Mouse (Mus musculus): ENCODE data around the gene Kcnh4.

DNA sequence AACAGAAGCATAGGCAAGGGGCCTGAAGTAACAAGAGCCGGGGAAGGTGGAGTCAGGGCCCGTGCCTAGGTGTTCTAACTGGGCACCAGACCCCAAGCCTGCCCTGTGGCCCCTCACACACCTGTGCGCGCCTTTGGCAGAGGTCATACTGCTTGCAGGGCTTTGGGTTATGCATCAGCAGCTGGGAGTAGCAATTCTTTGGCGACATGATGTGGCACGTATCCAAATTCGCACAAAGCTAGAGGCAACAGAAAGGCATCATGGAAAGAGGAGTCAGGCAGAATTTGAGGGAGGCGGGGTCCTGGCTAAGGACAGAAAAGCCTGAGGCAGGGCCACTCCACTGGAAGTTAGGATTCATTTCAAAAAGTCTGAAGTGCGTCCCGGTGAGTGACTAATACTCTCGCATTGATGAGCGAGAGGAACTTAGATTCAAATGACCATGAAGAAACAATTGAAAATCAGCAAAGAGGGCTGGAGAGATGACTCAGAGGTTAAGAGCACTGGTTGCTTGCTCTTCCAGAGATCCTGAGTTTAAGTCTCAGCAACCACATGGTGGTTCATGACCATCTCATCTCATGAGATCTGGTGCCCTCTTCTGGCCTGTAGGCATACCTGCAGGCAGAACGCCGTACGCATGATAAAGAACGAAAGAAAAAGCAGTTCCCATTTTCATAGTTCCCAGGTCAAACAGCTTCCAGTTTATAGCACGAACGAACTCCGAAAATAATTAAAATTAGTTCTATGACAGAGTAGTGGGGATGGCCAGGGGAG, 57.5 kb downstream of the Kcnh4 start:
- TF ChIP-seq CTCF (IDR thresholded peaks at IDR 0.05; ENCODE audit: control insufficient read depth, insufficient read depth, insufficient read length): peak; percentile 82
- peak; percentile 15 for TF ChIP-seq USF1 (IDR thresholded peaks at IDR 0.05; ENCODE audit: low read depth)
- peak; percentile 95 for TF ChIP-seq MAX (IDR thresholded peaks at IDR 0.05)
- TF ChIP-seq MYOD1 (IDR thresholded peaks at IDR 0.05; ENCODE audit: control insufficient read depth, insufficient read length, low read depth): no peak

Data from C2C12 (cell line).